Mouse (Mus musculus): ENCODE data around the gene Mindy1. TPM values are rescaled to one million over a fixed set of nuclear protein-coding genes. Genes with fewer than 3 reads are reported as not detected.

Mindy1 gene
- polyA plus RNA-seq, 1 experiment: 89.2 TPM

DNA sequence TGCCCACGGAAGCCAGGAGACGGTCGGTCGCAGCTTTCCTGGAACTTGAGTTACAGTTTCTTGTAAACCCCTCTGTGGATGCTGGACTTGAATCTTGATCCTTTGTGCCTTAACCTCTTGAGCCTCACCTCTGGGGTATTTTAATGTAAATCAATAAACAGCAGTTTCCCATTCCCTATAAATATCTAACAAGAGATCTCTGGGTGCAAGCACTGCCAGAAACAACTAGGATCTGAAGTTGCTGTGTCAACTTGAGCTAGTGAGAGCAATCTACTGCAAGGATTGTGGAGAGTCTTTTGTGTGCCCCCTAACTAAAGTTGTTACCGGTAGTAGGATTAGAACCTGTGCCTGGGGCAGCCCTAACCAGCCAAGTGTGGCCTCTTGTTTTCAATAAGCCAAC, 4.2 kb downstream of the Mindy1 start:
- H3K27me3 ChIP-seq (ENCODE audit: control insufficient read depth, insufficient read depth, low read length): no peaks in the 10 kb centered on the region
- peaks cover 3% of the 10 kb centered on the region; the same call in 1 of the 2 replicates for H3K4me1 ChIP-seq (ENCODE audit: control insufficient read depth, insufficient read depth, insufficient read length, low read length)
- WGBS: 86% methylated on average over 5 of the region's 5 CpGs
- TF ChIP-seq CTCF (IDR thresholded peaks at IDR 0.05; ENCODE audit: extremely low read depth, insufficient read length, insufficient replicate concordance, low read depth, low read length) (no peak), POLR2A (IDR thresholded peaks at IDR 0.05; ENCODE audit: low read depth, low read length) (no peak)
- no peak overlapping the region for H3K4me3 ChIP-seq (ENCODE audit: low read depth, low read length)
- no peak overlapping the region; the same call in 1 of the 2 replicates for H3K27ac ChIP-seq (ENCODE audit: insufficient read depth, low read depth, low read length)
- H3K36me3 ChIP-seq (ENCODE audit: control insufficient read depth, insufficient read depth, low read length): peaks cover 24% of the 10 kb centered on the region

DNA sequence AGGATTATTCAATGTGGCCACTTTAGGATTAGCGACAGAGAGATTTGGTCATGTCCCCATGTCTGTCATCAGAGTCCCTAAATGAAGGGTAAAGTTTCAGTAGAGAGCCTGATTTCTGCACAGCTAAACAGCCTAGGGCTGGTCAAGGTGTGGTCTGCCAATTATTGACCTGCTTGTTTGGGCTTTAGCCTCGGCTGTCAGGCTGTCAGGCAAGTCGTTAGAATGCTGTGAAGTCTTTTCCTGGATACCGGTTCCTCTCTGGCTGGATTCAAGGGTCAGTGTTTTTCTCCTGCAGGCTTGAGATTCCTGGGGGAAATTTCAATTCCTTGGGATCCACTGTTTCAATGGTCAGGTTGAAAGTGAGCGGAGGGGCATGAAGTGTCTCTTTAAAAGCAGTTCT, 4.9 kb downstream of the Mindy1 start:
- Histone ChIP-seq H3K27ac (ENCODE audit: insufficient read depth, low read depth, low read length) (no peak overlapping the region; the same call in 1 of the 2 replicates), H3K36me3 (ENCODE audit: control insufficient read depth, insufficient read depth, low read length) (peaks cover 30% of the 10 kb centered on the region), H3K4me3 (ENCODE audit: low read depth, low read length) (0 out of 2 replicates have a peak overlapping the region, but pooled peaks have one; percentile 12), H3K27me3 (ENCODE audit: control insufficient read depth, insufficient read depth, low read length) (no peaks in the 10 kb centered on the region), H3K4me1 (ENCODE audit: control insufficient read depth, insufficient read depth, insufficient read length, low read length) (peaks cover 7% of the 10 kb centered on the region; the same call in 1 of the 2 replicates)
- TF ChIP-seq CTCF (IDR thresholded peaks at IDR 0.05; ENCODE audit: extremely low read depth, insufficient read length, insufficient replicate concordance, low read depth, low read length) (no peak), POLR2A (IDR thresholded peaks at IDR 0.05; ENCODE audit: low read depth, low read length) (no peak)
- 45% methylated on average over 5 of the region's 5 CpGs for WGBS

DNA sequence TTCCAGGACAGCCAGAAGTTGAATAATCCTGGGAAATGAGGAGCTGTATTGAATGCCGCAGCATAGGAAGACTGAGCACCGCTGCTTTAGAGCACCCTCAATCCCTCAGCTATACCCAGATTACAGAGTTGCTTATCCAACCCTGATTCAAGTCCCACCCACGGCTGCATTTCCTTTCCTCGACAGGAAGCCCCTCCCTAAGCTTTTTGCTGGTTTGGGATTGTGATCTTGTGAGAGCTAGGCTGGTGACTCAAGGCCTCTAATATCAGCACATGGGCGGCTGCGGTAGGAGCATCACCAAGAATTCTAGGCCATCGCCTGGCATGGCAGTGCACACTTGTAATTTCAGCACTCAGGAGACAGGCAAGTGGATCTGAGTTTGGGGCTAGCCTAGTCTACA, 5.4 kb downstream of the Mindy1 start:
- H3K27me3 ChIP-seq (ENCODE audit: control insufficient read depth, insufficient read depth, low read length): no peaks in the 10 kb centered on the region
- H3K36me3 ChIP-seq (ENCODE audit: control insufficient read depth, insufficient read depth, low read length): peaks cover 35% of the 10 kb centered on the region
- 0 out of 2 replicates have a peak overlapping the region, but pooled peaks have one; percentile 12 for H3K4me3 ChIP-seq (ENCODE audit: low read depth, low read length)
- H3K27ac ChIP-seq (ENCODE audit: insufficient read depth, low read depth, low read length): no peak overlapping the region
- H3K4me1 ChIP-seq (ENCODE audit: control insufficient read depth, insufficient read depth, insufficient read length, low read length): peaks cover 7% of the 10 kb centered on the region; the same call in 1 of the 2 replicates
- 71% methylated on average over 7 of the region's 7 CpGs for WGBS
- TF ChIP-seq POLR2A (IDR thresholded peaks at IDR 0.05; ENCODE audit: low read depth, low read length) (no peak), CTCF (IDR thresholded peaks at IDR 0.05; ENCODE audit: extremely low read depth, insufficient read length, insufficient replicate concordance, low read depth, low read length) (no peak)

DNA sequence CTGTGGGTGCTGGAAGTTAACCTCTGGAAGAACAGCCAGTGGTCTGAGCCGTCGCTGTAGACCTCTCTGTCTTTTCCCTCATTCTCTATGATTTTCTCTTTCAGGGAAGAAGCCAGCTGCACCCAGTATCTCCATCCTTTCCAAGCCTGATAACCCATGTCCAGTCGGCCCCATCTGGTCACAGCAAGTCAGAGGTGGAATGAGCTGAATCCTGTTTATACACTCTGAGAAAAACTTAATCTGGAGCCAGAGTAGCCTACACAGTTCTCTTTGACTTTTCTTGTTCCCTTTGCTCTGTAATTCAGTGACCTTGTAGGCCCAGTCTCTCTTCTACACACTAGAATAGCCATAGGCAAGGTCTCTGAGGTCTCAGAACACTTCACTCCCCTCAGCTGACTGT, 6.4 kb downstream of the Mindy1 start:
- Histone ChIP-seq H3K27ac (ENCODE audit: insufficient read depth, low read depth, low read length) (no peak overlapping the region), H3K36me3 (ENCODE audit: control insufficient read depth, insufficient read depth, low read length) (peaks cover 44% of the 10 kb centered on the region), H3K4me1 (ENCODE audit: control insufficient read depth, insufficient read depth, insufficient read length, low read length) (peaks cover 7% of the 10 kb centered on the region; the same call in 1 of the 2 replicates), H3K4me3 (ENCODE audit: low read depth, low read length) (no peak overlapping the region), H3K27me3 (ENCODE audit: control insufficient read depth, insufficient read depth, low read length) (no peaks in the 10 kb centered on the region)
- WGBS: 88% methylated on average over 3 of the region's 3 CpGs
- TF ChIP-seq CTCF (IDR thresholded peaks at IDR 0.05; ENCODE audit: extremely low read depth, insufficient read length, insufficient replicate concordance, low read depth, low read length) (no peak), POLR2A (IDR thresholded peaks at IDR 0.05; ENCODE audit: low read depth, low read length) (no peak)

DNA sequence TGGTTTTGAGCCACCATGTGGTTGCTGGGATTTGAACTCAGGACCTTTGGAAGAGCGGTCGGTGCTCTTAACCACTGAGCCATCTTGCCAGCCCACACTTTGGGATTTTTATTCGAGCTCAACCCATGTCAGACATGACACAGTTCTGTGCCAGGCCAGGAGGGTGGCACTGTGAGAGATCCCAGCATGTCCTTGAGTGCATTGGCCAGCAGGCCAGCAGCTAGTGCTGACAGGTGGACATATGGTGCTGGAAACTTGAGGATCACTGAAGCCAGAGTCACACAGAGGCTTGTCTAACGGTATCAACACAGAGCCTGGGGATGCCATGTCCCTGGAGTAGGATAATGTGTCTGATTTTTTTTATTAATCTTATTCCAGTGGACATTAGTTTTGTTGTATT, 8.3 kb downstream of the Mindy1 start:
- H3K27ac ChIP-seq (ENCODE audit: insufficient read depth, low read depth, low read length): no peak overlapping the region
- H3K4me1 ChIP-seq (ENCODE audit: control insufficient read depth, insufficient read depth, insufficient read length, low read length): peaks cover 9% of the 10 kb centered on the region; the same call in 1 of the 2 replicates
- H3K27me3 ChIP-seq (ENCODE audit: control insufficient read depth, insufficient read depth, low read length): no peaks in the 10 kb centered on the region
- peaks cover 60% of the 10 kb centered on the region for H3K36me3 ChIP-seq (ENCODE audit: control insufficient read depth, insufficient read depth, low read length)
- TF ChIP-seq CTCF (IDR thresholded peaks at IDR 0.05; ENCODE audit: extremely low read depth, insufficient read length, insufficient replicate concordance, low read depth, low read length): no peak
- no peak for TF ChIP-seq POLR2A (IDR thresholded peaks at IDR 0.05; ENCODE audit: low read depth, low read length)
- 92% methylated on average over 4 of the region's 4 CpGs for WGBS
- H3K4me3 ChIP-seq (ENCODE audit: low read depth, low read length): no peak overlapping the region

DNA sequence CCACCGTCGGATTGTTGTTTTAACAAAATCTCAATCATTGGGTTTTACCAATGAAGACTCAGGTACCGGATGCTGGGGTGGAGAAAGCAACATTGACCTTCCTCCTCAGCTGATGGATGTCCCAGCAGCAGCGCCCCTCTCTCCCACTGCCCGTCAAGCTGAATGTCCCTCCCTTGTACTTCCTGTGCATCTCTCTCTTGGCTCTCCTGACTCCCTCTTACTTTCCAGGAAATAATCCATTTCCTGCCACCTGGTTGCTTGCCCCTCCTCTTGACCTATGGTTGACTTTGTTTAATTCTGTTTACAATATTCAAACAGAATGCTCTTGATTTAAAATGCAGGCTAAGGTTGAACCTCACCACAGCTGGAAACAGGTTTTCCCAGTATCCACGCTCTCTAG, 9.0 kb downstream of the Mindy1 start:
- Histone ChIP-seq H3K27me3 (ENCODE audit: control insufficient read depth, insufficient read depth, low read length) (no peaks in the 10 kb centered on the region), H3K36me3 (ENCODE audit: control insufficient read depth, insufficient read depth, low read length) (peaks cover 66% of the 10 kb centered on the region), H3K4me3 (ENCODE audit: low read depth, low read length) (no peak overlapping the region), H3K4me1 (ENCODE audit: control insufficient read depth, insufficient read depth, insufficient read length, low read length) (peaks cover 12% of the 10 kb centered on the region; the same call in 1 of the 2 replicates), H3K27ac (ENCODE audit: insufficient read depth, low read depth, low read length) (peak overlapping the region; percentile 60; the same call in 1 of the 2 replicates)
- TF ChIP-seq POLR2A (IDR thresholded peaks at IDR 0.05; ENCODE audit: low read depth, low read length) (no peak), CTCF (IDR thresholded peaks at IDR 0.05; ENCODE audit: extremely low read depth, insufficient read length, insufficient replicate concordance, low read depth, low read length) (no peak)
- 75% methylated on average over 6 of the region's 6 CpGs for WGBS

DNA sequence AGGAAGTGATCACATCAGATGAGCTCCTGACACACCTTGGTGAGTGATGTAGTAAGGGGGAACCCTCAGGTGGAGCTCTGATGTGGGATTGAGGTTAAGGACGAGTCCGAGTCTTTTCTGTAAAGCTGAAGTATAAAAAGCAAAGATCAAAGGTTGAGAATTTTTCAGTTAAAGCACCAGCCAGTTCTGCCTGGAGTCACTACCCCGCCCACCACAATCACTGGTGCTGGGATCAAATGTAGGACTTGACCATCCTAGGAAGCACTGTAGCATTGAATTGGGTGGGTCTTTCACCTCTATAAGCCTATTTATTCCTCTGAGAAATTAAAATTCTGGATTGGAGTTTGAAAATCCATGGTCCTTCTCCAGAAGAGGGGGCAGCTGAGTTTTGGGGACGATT, 9.9 kb downstream of the Mindy1 start:
- 42% methylated on average over 4 of the region's 4 CpGs for WGBS
- H3K27ac ChIP-seq (ENCODE audit: insufficient read depth, low read depth, low read length): peak overlapping the region; percentile 60; the same call in 1 of the 2 replicates
- TF ChIP-seq POLR2A (IDR thresholded peaks at IDR 0.05; ENCODE audit: low read depth, low read length) (no peak), CTCF (IDR thresholded peaks at IDR 0.05; ENCODE audit: extremely low read depth, insufficient read length, insufficient replicate concordance, low read depth, low read length) (no peak)

More for the DNA sequence above, 9.9 kb downstream of the Mindy1 start:
- Histone ChIP-seq H3K36me3 (ENCODE audit: control insufficient read depth, insufficient read depth, low read length) (peaks cover 73% of the 10 kb centered on the region), H3K4me3 (ENCODE audit: low read depth, low read length) (no peak overlapping the region), H3K27me3 (ENCODE audit: control insufficient read depth, insufficient read depth, low read length) (no peaks in the 10 kb centered on the region), H3K4me1 (ENCODE audit: control insufficient read depth, insufficient read depth, insufficient read length, low read length) (peaks cover 12% of the 10 kb centered on the region; the same call in 1 of the 2 replicates)
